Mouse (Mus musculus): ENCODE results near the gene Trim69.

- TF ChIP-seq CTCF (IDR thresholded peaks at IDR 0.05; ENCODE audit: borderline replicate concordance, control insufficient read depth, extremely low read depth, insufficient read depth, low read length, poor library complexity) = no peak
- TF ChIP-seq POLR2A (IDR thresholded peaks at IDR 0.05; ENCODE audit: control insufficient read depth, extremely low read depth, insufficient read depth, low read length, poor library complexity) = no peak
These were observed 4.3 kb upstream of the Trim69 start for GRCm38 (mm10) chr2:122156051-122156700.

All from thymus, adult 2 months (tissue).